Mouse (Mus musculus) spleen, adult 2 months (tissue): ENCODE data around the gene Rtcb.

ENCODE experiments used
- CTCF ChIP-seq: fragments of 200-500 bp; IDR thresholded peaks from 2 replicates; pipeline ENCODE4 v1.5.1; 2011; ENCODE audit warnings: mild to moderate bottlenecking, inconsistent platforms; ENCODE audit not compliant: insufficient read depth, insufficient read length, insufficient replicate concordance; ENCODE audit errors: extremely low read depth
- POLR2A ChIP-seq: fragments of 200-500 bp; IDR thresholded peaks from 2 replicates; pipeline ENCODE4 v1.6.1; 2011; ENCODE audit warnings: low read depth, low read length, inconsistent platforms

- TF ChIP-seq CTCF (no peak), POLR2A (peak; percentile 16; the same call in 1 of the 2 replicates)
These were observed 40.9 kb downstream of the Rtcb start, which contains the start of gene Prdm4 for GRCm38 (mm10) chr10:85916498-85917309.
